25 mouse cellular contexts compared by ENCODE assay signal in the genomic region with DNA sequence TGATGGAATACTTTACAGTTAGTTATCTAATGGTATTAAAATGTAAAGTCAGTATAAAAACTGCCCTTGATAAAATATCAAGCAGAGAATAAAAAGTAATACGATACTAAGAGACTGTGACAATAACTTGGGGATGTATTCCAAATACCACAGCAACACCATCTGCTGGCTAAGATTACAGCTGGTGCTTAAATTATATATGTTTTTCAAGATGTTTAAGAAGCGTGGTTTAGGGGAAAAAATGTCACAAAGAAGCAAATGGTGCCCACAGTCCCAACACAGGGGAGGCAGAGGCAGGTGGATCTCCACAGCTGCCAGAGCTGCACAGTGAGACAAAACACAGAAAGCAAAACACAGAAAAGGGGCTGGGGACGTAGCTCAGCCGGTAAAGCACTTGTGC.
"Had no signal": no experiment of that assay in that cellular context is flagged by ENCODE, and none has a peak within 500 bp of the region (broad histone marks: within the 10 kb centered on the region; RNA-seq: fewer than 3 reads in every experiment).

No protein-coding gene starts in this region.

- DNase-seq: cerebellum, adult 9-10 months; cerebellum, adult 9-11 months; cerebellum, postnatal 10 days; cerebellum, postnatal 14 days; cerebellum, postnatal 25 days; cerebellum, postnatal 36 days; embryo, embryonic 11 days; forebrain, postnatal 0 days; gastrocnemius, adult 2 months; gastrocnemius, postnatal 10 days; gastrocnemius, postnatal 14 days; gastrocnemius, postnatal 25 days; gastrocnemius, postnatal 36 days; heart, adult 11 months; heart, adult 18-20 months; heart, adult 2 months had no signal

- H3K4me3 ChIP-seq: embryonic facial prominence, embryonic 10.5 days; embryonic facial prominence, embryonic 12.5 days; embryonic facial prominence, embryonic 13.5 days; embryonic facial prominence, embryonic 15.5 days; erythroblast, embryonic 14.5 days; forebrain, embryonic 10.5 days; forebrain, embryonic 12.5 days; forebrain, embryonic 13.5 days; forebrain, embryonic 15.5 days; gastrocnemius, adult 2 months; heart, adult 2 months had no signal

- H3K27ac ChIP-seq: embryonic facial prominence, embryonic 10.5 days; embryonic facial prominence, embryonic 12.5 days; embryonic facial prominence, embryonic 13.5 days; embryonic facial prominence, embryonic 15.5 days; forebrain, embryonic 10.5 days; forebrain, embryonic 12.5 days; forebrain, embryonic 13.5 days; forebrain, embryonic 15.5 days; gastrocnemius, adult 2 months; heart, adult 2 months had no signal
